Mouse (Mus musculus) stomach, postnatal 0 days (tissue): ENCODE results near the gene Rplp2. TPM values are rescaled to one million over a fixed set of nuclear protein-coding genes. Genes with fewer than 3 reads are reported as not detected.
"Not testable (repeated sequence)": the region's sequence is repeated elsewhere in the genome, so short reads cannot be mapped to it uniquely, and the experiment has no call there.

Experiments used
- ATAC-seq: fragments of 200-750 bp; cut with Nextera tagmentation; 2 replicates; pipeline ENCODE4 v1.8.0; 2017; ENCODE audit not compliant: low FRiP score, low TSS enrichment
- DNase-seq: peaks from one replicate; pipeline ENCODE4 v3.0.0-alpha.2; 2016; ENCODE audit warnings: low spot score
- H3K27ac ChIP-seq: fragments of 300-500 bp; sonication (generic); replicated peaks from 2 replicates; pipeline ENCODE4 v1.5.1; 2014; ENCODE audit warnings: mild to moderate bottlenecking, control low read depth
- H3K27me3 ChIP-seq: fragments of 300-500 bp; sonication (generic); 2 replicates; pipeline ENCODE4 v1.6.1; 2014; ENCODE audit warnings: low read length; ENCODE audit not compliant: control insufficient read depth, insufficient read depth
- H3K36me3 ChIP-seq: fragments of 300-500 bp; sonication (generic); 2 replicates; pipeline ENCODE4 v1.6.1; 2014; ENCODE audit warnings: low read length, mixed read lengths; ENCODE audit not compliant: control insufficient read depth, insufficient read depth
- H3K4me1 ChIP-seq: fragments of 300-500 bp; sonication (generic); replicated peaks from 2 replicates; pipeline ENCODE4 v1.6.1; 2014; ENCODE audit warnings: antibody characterized with exemption; ENCODE audit not compliant: control insufficient read depth, insufficient read depth
- H3K4me2 ChIP-seq: fragments of 300-500 bp; sonication (generic); replicated peaks from 2 replicates; pipeline ENCODE4 v1.6.1; 2014; ENCODE audit warnings: low read depth, mild to moderate bottlenecking, control low read depth, moderate library complexity
- H3K4me3 ChIP-seq: fragments of 300-500 bp; sonication (generic); 2 replicates; pipeline ENCODE4 v1.5.1; 2014; ENCODE audit warnings: low read depth, low read length, control low read depth
- H3K9ac ChIP-seq: fragments of 300-500 bp; sonication (generic); 2 replicates; pipeline ENCODE4 v1.6.1; 2014; ENCODE audit warnings: mild to moderate bottlenecking, low read length, control low read depth, mixed read lengths
- H3K9me3 ChIP-seq: fragments of 300-500 bp; sonication (generic); 2 replicates; pipeline ENCODE4 v1.6.1; 2016; ENCODE audit warnings: low read length; ENCODE audit not compliant: control insufficient read depth
- CTCF ChIP-seq: IDR thresholded peaks from 2 replicates; pipeline ENCODE4 v1.5.1; 2016; ENCODE audit warnings: antibody characterized with exemption, low read depth, mild to moderate bottlenecking, moderate library complexity
- EP300 ChIP-seq: optimal IDR thresholded peaks from 2 replicates; pipeline ENCODE3; 2016; ENCODE audit warnings: antibody characterized with exemption
- WGBS: fragments of 180-500 bp; shearing (Covaris S2); extraction: QIAGEN DNeasy Blood & Tissue Kit; methylation state at CpG from one replicate; pipeline ENCODE4 v1.1.7; 2014; 5-methylcytosine and 5-hydroxymethylcytosine counted together
- polyA plus RNA-seq: library from polyadenylated mRNA; unstranded; fragments of >200 nt; fragmentation: Nextera tagmentation; extraction: Ambion mirVana; gene quantifications from 2 replicates; pipeline ENCODE4 v1.2.1, GENCODE M21; 2015

The Rplp2 gene
- polyA plus RNA-seq, 1 experiment from 2014 or later = 1,334 TPM

DNA sequence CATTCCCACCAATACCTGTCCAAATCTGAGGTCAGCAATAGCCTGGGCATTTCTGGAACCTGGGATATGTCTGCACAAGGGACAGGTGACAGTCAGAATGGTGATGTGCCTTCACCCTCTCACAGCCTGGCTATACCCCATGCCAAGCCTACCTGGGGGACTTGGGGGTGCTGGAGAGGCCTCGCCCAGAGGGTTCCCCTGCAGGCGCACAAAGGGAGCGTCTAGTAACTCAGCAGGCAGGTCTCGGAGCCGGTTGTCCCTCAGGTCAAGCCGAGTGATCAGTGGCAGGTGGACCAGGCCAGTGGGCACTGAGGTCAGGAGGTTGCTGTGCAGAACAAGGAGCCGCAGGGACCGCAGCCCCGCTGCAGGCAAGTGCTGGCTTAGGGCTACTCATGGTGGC, 5.7 kb upstream of the Rplp2 start:
- no peak overlapping the region for H3K27ac ChIP-seq
- H3K9ac ChIP-seq = no peak overlapping the region
- H3K4me2 ChIP-seq = no peak overlapping the region
- ATAC-seq (no peak), DNase-seq (no peak)
- TF ChIP-seq EP300 (no peak), CTCF (no peak)
- H3K27me3 ChIP-seq = no peaks in the 10 kb centered on the region
- H3K36me3 ChIP-seq = no peaks in the 10 kb centered on the region
- 90% methylated on average over 9 of the region's 9 CpGs for WGBS
- no peak overlapping the region for H3K4me3 ChIP-seq
- peaks cover 7% of the 10 kb centered on the region; the same call in 1 of the 2 replicates for H3K4me1 ChIP-seq
- no peaks in the 10 kb centered on the region for H3K9me3 ChIP-seq

- no peak for DNase-seq
- Histone ChIP-seq H3K9ac (no peak overlapping the region), H3K27me3 (no peaks in the 10 kb centered on the region), H3K4me2 (no peak overlapping the region), H3K27ac (no peak overlapping the region), H3K4me3 (no peak overlapping the region), H3K36me3 (no peaks in the 10 kb centered on the region), H3K4me1 (peaks cover 4% of the 10 kb centered on the region; the same call in 1 of the 2 replicates), H3K9me3 (no peaks in the 10 kb centered on the region)
- 91% methylated on average over 13 of the region's 13 CpGs for WGBS
- ATAC-seq = no peak
- no peak for TF ChIP-seq CTCF
- no peak for TF ChIP-seq EP300
Measured at GRCm38 (mm10) chr7:141442199-141442598, 5.0 kb upstream of the Rplp2 start.

DNA sequence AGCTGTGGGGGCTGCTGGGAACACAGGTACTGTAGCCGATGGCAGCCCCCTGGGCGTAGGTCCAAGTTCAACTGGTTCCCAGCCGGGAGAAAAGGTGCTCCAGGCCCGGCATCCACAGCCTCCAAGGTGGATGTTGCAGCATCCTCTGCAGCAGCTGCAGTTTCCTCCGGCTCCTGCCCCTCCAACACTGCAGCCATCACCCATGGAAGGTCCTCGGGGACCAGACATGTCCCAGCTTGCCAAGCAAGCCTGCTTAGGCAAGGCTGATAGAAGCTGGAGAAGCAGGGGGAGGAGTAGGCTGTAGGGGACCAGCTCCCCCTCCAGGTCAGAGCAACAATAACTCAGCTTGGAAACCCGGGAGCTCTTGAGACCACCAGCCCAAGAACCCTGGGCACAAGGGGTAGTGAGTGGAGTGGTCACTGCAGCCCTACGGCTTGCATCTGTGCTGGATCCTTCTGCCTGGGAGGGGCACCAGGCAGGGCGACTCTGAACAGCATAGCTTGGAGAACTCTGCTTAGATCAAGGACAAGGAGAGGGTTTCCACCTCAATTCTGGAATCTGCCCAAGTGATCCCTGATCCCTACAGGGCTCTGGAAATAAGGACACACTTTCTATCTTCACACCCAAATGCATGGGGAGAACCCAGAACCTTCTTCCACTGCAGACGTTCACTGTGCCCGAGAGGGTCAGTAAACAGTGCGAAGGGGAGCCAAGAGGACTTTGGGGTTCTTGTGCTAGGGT, 3.9 kb upstream of the Rplp2 start:
- peak overlapping the region; percentile 78 for H3K4me2 ChIP-seq
- TF ChIP-seq CTCF (peak; percentile 64), EP300 (no peak)
- WGBS = 13% methylated on average over 12 of the region's 12 CpGs
- no peak for ATAC-seq
- peak overlapping the region; percentile 46 for H3K4me3 ChIP-seq
- H3K27me3 ChIP-seq = no peaks in the 10 kb centered on the region
- H3K4me1 ChIP-seq = peaks cover 4% of the 10 kb centered on the region; the same call in 1 of the 2 replicates
- no peaks in the 10 kb centered on the region for H3K36me3 ChIP-seq
- no peaks in the 10 kb centered on the region for H3K9me3 ChIP-seq
- DNase-seq = no peak
- peak overlapping the region; percentile 53 for H3K9ac ChIP-seq
- peak overlapping the region; percentile 61; the same call in 1 of the 2 replicates for H3K27ac ChIP-seq

DNA sequence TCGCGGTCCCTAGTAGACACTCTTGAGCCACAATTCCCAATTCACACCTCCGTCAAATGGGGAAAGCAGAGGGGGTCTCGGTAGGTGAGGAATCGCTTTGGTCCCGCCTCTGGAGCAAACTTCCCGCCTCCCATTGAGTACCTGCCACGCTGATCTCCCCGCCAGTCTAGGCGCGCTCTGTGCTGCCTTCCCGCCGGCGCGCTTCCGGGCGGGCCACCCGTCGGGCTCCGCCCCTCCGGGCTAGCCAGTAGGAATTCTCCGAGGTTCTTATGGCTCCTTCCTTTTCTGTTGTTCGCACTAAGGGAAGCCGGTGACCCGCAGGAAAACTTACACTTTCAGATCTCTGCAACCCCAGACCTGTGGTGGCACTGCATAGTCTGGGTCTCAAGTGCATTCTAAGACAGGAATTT, 3.3 kb upstream of the Rplp2 start, which contains the start of gene Pidd1:
Gene Pidd1 (minus strand): TSS at position 198 of the 410 bp plus-strand sequence.
- H3K4me1 ChIP-seq = peaks cover 4% of the 10 kb centered on the region; the same call in 1 of the 2 replicates
- H3K4me2 ChIP-seq = peak within 1 kb of the TSS; percentile 78
- peaks cover 4% of the 10 kb centered on the region; the same call in 1 of the 2 replicates for H3K36me3 ChIP-seq
- H3K4me3 ChIP-seq = peak within 1 kb of the TSS; percentile 46
- H3K27ac ChIP-seq = peak within 1 kb of the TSS; percentile 61; the same call in 1 of the 2 replicates
- under 1% methylated on average over 25 of the region's 25 CpGs for WGBS
- peak; percentile 69 for ATAC-seq
- TF ChIP-seq CTCF = no peak
- TF ChIP-seq EP300 = no peak
- H3K9ac ChIP-seq = peak within 1 kb of the TSS; percentile 53
- H3K27me3 ChIP-seq = no peaks in the 10 kb centered on the region
- DNase-seq = peak; percentile 88
- no peaks in the 10 kb centered on the region for H3K9me3 ChIP-seq

GRCm38 (mm10) chr7:141446374-141446773, 796 bp upstream of the Rplp2 start:
- not testable (repeated sequence) for H3K9me3 ChIP-seq, DNase-seq, H3K4me1 ChIP-seq, H3K36me3 ChIP-seq, H3K9ac ChIP-seq, H3K27me3 ChIP-seq, H3K27ac ChIP-seq, H3K4me3 ChIP-seq, ATAC-seq
- H3K4me2 ChIP-seq = peak overlapping the region; percentile 70; the same call in 1 of the 2 replicates
- 76% methylated on average over 3 of the region's 3 CpGs for WGBS

DNA sequence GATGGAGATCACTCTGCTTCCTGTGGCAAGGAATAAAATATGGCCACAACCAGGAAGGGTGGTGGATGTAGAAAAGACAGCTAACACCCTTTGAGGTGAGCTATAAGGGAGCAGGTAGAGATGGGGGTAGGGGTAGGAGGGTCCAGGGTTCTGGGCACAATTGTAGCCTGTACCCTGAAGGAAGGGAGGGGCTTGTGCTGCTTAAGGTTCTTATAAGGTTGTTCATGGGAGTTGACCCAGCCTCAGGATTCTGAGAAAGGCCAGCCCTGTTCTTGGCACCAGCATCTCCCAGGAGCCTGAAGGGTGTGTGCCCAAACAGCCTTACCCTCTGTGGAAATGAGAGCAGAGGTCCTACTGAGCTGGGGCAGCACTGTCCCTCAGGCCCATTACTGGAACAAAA, 4.8 kb downstream of the Rplp2 start:
- H3K27me3 ChIP-seq = no peaks in the 10 kb centered on the region
- TF ChIP-seq EP300 (no peak), CTCF (no peak)
- DNase-seq (peak; percentile 69), ATAC-seq (peak; percentile 5; the same call in 1 of the 2 replicates)
- H3K36me3 ChIP-seq = peaks cover 6% of the 10 kb centered on the region; the same call in 1 of the 2 replicates
- peaks cover 3% of the 10 kb centered on the region; the same call in 1 of the 2 replicates for H3K4me1 ChIP-seq
- peak overlapping the region; percentile 46 for H3K27ac ChIP-seq
- H3K4me3 ChIP-seq = no peak overlapping the region
- H3K9ac ChIP-seq = no peak overlapping the region
- no peaks in the 10 kb centered on the region for H3K9me3 ChIP-seq
- no peak overlapping the region for H3K4me2 ChIP-seq
